19 mouse cellular contexts compared by ENCODE assay signal in the genomic region with DNA sequence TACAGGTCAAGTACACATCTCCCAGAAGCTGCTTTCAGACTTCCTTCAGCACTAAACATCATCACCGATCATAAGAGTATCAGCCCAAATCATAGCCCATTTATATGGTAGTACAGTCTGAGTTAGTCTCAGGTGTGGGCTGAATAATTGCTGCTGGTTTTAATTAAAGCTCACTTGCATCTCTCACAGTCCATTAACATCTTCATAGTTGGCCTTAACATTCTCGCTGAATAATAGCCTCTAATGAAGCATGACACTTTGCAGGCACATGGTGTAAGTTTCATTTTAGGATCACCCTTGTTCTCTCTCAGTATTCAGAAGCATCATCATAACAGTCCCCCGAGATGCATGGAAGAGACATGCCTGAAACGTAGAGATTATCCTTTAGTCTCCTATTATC.
DNase-seq lines count a peak whose midpoint lies in the region; ATAC-seq and TF ChIP-seq lines count a peak whose summit lies in the region.
"Had no signal": no experiment of that assay in that cellular context is flagged by ENCODE, and none has a peak within 500 bp of the region (broad histone marks: within the 10 kb centered on the region; RNA-seq: fewer than 3 reads in every experiment).

No protein-coding gene starts in this region.

- no peak overlapping the region for H3K4me2 ChIP-seq in hindbrain, embryonic 11.5 days (replicated peaks; ENCODE audit: low read depth, low read length)
- no peak overlapping the region for H3K4me2 ChIP-seq in hindbrain, embryonic 16.5 days (ENCODE audit: low read length)
- H3K4me2 ChIP-seq: embryonic facial prominence, embryonic 13.5 days; heart, embryonic 13.5 days had no signal

- H3K9ac ChIP-seq in hindbrain, embryonic 11.5 days (ENCODE audit: low read depth, low read length), result no peak overlapping the region
- H3K9ac ChIP-seq in hindbrain, embryonic 16.5 days (ENCODE audit: low read depth, low read length), result no peak overlapping the region
- H3K9ac ChIP-seq: embryonic facial prominence, embryonic 13.5 days; heart, embryonic 13.5 days had no signal

- no peak for TF ChIP-seq CTCF in brain, embryonic 14.5 days (IDR thresholded peaks at IDR 0.05; ENCODE audit: borderline replicate concordance, extremely low read depth, insufficient read depth, insufficient read length)

- H3K4me1 ChIP-seq in hindbrain, embryonic 11.5 days (replicated peaks; ENCODE audit: control insufficient read depth, insufficient read depth, low read length), result no peaks in the 10 kb centered on the region
- 0 out of 2 replicates have a peak, but pooled peaks cover 3% of the 10 kb centered on the region for H3K4me1 ChIP-seq in hindbrain, embryonic 10.5 days (replicated peaks)
- no peaks in the 10 kb centered on the region for H3K4me1 ChIP-seq in hindbrain, embryonic 16.5 days (ENCODE audit: control insufficient read depth, insufficient read depth, low read depth, low read length)
- H3K4me1 ChIP-seq: embryonic facial prominence, embryonic 13.5 days; heart, embryonic 13.5 days had no signal

- H3K4me3 ChIP-seq in hindbrain, embryonic 11.5 days (ENCODE audit: low read depth, low read length), result no peak overlapping the region
- no peak overlapping the region for H3K4me3 ChIP-seq in hindbrain, embryonic 10.5 days
- H3K4me3 ChIP-seq in hindbrain, embryonic 16.5 days (ENCODE audit: low read length), result no peak overlapping the region
- H3K4me3 ChIP-seq: embryonic facial prominence, embryonic 13.5 days; gastrocnemius, adult 2 months; heart, embryonic 13.5 days had no signal

- H3K36me3 ChIP-seq in hindbrain, embryonic 11.5 days (ENCODE audit: control insufficient read depth, insufficient read depth, low read length), result no peaks in the 10 kb centered on the region
- no peaks in the 10 kb centered on the region for H3K36me3 ChIP-seq in hindbrain, embryonic 10.5 days
- no peaks in the 10 kb centered on the region for H3K36me3 ChIP-seq in hindbrain, embryonic 16.5 days (ENCODE audit: control insufficient read depth, insufficient read depth, low read length)
- H3K36me3 ChIP-seq: embryonic facial prominence, embryonic 13.5 days; heart, embryonic 13.5 days had no signal

- no peaks in the 10 kb centered on the region for H3K27me3 ChIP-seq in hindbrain, embryonic 11.5 days (ENCODE audit: control insufficient read depth, insufficient read depth, low read length)
- H3K27me3 ChIP-seq in hindbrain, embryonic 10.5 days (ENCODE audit: insufficient read depth, poor library complexity, severe bottlenecking), result no peaks in the 10 kb centered on the region
- H3K27me3 ChIP-seq in hindbrain, embryonic 16.5 days (replicated peaks; ENCODE audit: control insufficient read depth, insufficient read depth, low read length), result no peaks in the 10 kb centered on the region
- H3K27me3 ChIP-seq: embryonic facial prominence, embryonic 13.5 days; heart, embryonic 13.5 days had no signal

- no peak for DNase-seq in hindbrain, embryonic 11.5 days (ENCODE audit: low spot score)
- DNase-seq in hindbrain, embryonic 10.5 days (ENCODE audit: low spot score), result no peak
- DNase-seq in Muller cell, postnatal 12 days (ENCODE audit: inconsistent ontology term), result peak; percentile 31
- DNase-seq in brain, embryonic 14.5 days (ENCODE audit: low read depth), result peak; percentile 52
- no peak for DNase-seq in heart, postnatal 4 days
- no peak for DNase-seq in gastrocnemius, postnatal 4 days (ENCODE audit: low spot score in 2 of 2)
- DNase-seq: adrenal gland, adult 8-10 months; cerebellum, adult 18-20 months; cerebellum, adult 9-11 months; cerebellum, postnatal 36 days; gastrocnemius, adult 2 months; gastrocnemius, postnatal 25 days; heart, adult 11 months; heart, postnatal 36 days; kidney, adult 2 months had no signal

- no peaks in the 10 kb centered on the region for H3K9me3 ChIP-seq in hindbrain, embryonic 11.5 days (ENCODE audit: control insufficient read depth, low read length)
- no peaks in the 10 kb centered on the region for H3K9me3 ChIP-seq in hindbrain, embryonic 10.5 days
- H3K9me3 ChIP-seq in hindbrain, embryonic 16.5 days (ENCODE audit: control insufficient read depth, low read length), result no peaks in the 10 kb centered on the region
- H3K9me3 ChIP-seq: embryonic facial prominence, embryonic 13.5 days; heart, embryonic 13.5 days had no signal

- no peak overlapping the region for H3K27ac ChIP-seq in hindbrain, embryonic 11.5 days (ENCODE audit: low read depth, low read length)
- no peak overlapping the region for H3K27ac ChIP-seq in hindbrain, embryonic 10.5 days
- H3K27ac ChIP-seq in hindbrain, embryonic 16.5 days (ENCODE audit: low read depth, low read length), result no peak overlapping the region
- H3K27ac ChIP-seq: embryonic facial prominence, embryonic 13.5 days; gastrocnemius, adult 2 months; heart, embryonic 13.5 days had no signal

- no peak for TF ChIP-seq POLR2A in brain, embryonic 14.5 days (IDR thresholded peaks at IDR 0.05; ENCODE audit: borderline replicate concordance, extremely low read depth, insufficient read depth, insufficient read length, poor library complexity, severe bottlenecking)

- WGBS in hindbrain, embryonic 11.5 days, result 70% methylated on average over 4 of the region's 4 CpGs
- WGBS in hindbrain, embryonic 10.5 days, result 66% methylated on average over 4 of the region's 4 CpGs
- 34% methylated on average over 4 of the region's 4 CpGs for WGBS in hindbrain, embryonic 16.5 days

- ATAC-seq in hindbrain, embryonic 11.5 days (ENCODE audit: low FRiP score), result peak; percentile 44
- peak; percentile 56 for ATAC-seq in hindbrain, embryonic 16.5 days
- ATAC-seq: intestine, embryonic 16.5 days had no signal

Comparison
In these comparisons a context has a peak if more than half of its experiments do, and no peak if none do; other contexts are left out.
1. DNase-seq: peak in Muller cell, postnatal 12 days (single experiment) and brain, embryonic 14.5 days (single experiment); none in hindbrain, embryonic 11.5 days (single experiment), hindbrain, embryonic 10.5 days (single experiment), heart, postnatal 4 days (single experiment) and gastrocnemius, postnatal 4 days (0 of 2).